Mouse (Mus musculus) liver, adult 2 months (tissue): ENCODE data around the gene Nkx2-4.

Source experiments
- CTCF ChIP-seq: fragments of 200-500 bp; IDR thresholded peaks from 2 replicates; pipeline ENCODE4 v1.5.1; 2011; ENCODE audit warnings: low read depth, low read length, control low read depth
- POLR2A ChIP-seq: fragments of 200-500 bp; IDR thresholded peaks from 2 replicates; pipeline ENCODE4 v1.6.1; 2011; ENCODE audit warnings: low read length, control low read depth; ENCODE audit not compliant: insufficient read depth; ENCODE audit errors: extremely low read depth

DNA sequence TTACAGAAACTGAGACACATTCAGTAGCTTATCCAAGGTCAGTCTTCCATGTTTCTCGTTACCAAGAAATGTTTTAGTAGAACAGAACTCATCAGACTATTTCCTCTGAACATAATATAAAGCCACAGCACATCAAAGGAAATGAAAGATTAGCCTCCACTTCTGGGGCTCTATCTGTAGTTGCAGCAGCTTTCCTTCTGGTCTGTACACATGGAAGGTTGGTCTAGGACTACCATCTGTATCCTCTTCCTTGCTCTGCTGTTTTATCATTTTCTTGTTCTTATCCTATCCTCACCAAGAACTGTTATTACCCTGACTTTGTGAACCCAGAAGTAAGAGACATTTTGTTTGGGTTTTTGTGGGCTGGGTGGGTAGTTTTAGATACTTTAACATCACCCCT lies 14.9 kb downstream of the Nkx2-4 start:
- no peak for TF ChIP-seq CTCF
- TF ChIP-seq POLR2A = no peak
